Mouse (Mus musculus) heart, embryonic 14.5 days (tissue): ENCODE results near the gene Gapt. TPM values are rescaled to one million over a fixed set of nuclear protein-coding genes. Genes with fewer than 3 reads are reported as not detected.
"Not testable (repeated sequence)": the region's sequence is repeated elsewhere in the genome, so short reads cannot be mapped to it uniquely, and the experiment has no call there.

Source experiments
- ATAC-seq: fragments of 200-750 bp; cut with Nextera tagmentation; 2 replicates; pipeline ENCODE4 v1.8.0; 2017; ENCODE audit warnings: low read depth, moderate TSS enrichment; ENCODE audit not compliant: insufficient number of reproducible peaks, insufficient read depth, low FRiP score
- H3K27ac ChIP-seq, 2 experiments: fragments of 200-500 bp in 1 of 2; fragments of 300-500 bp in 1 of 2; sonication (generic) in 1 of 2; replicated peaks in 1 of 2; 2 replicates each; pipeline ENCODE4 v1.5.1; 2012 to 2014; ENCODE audit warnings: low read depth in 2 of 2, low read length in 2 of 2, control low read depth in 1 of 2, mild to moderate bottlenecking in 1 of 2, mixed read lengths in 1 of 2; ENCODE audit not compliant: control insufficient read depth in 1 of 2, insufficient read depth in 1 of 2
- H3K27me3 ChIP-seq: fragments of 300-500 bp; sonication (generic); 2 replicates; pipeline ENCODE4 v1.6.1; 2014; ENCODE audit warnings: mild to moderate bottlenecking, low read length, control low read depth; ENCODE audit not compliant: control insufficient read depth, insufficient read depth
- H3K36me3 ChIP-seq: fragments of 300-500 bp; sonication (generic); 2 replicates; pipeline ENCODE4 v1.6.1; 2014; ENCODE audit warnings: mild to moderate bottlenecking, control low read depth, low read length, mixed read lengths; ENCODE audit not compliant: control insufficient read depth, insufficient read depth
- H3K4me1 ChIP-seq, 2 experiments: fragments of 200-500 bp in 1 of 2; fragments of 300-500 bp in 1 of 2; sonication (generic) in 1 of 2; 2 replicates each; pipeline ENCODE4 v1.6.1; 2012 to 2014; ENCODE audit warnings: low read length in 2 of 2, control low read depth in 1 of 2, mixed read lengths in 1 of 2; ENCODE audit not compliant: control insufficient read depth in 2 of 2, insufficient read depth in 2 of 2
- H3K4me2 ChIP-seq: fragments of 300-500 bp; sonication (generic); 2 replicates; pipeline ENCODE4 v1.6.1; 2014; ENCODE audit warnings: mild to moderate bottlenecking, low read length
- H3K4me3 ChIP-seq, 2 experiments: fragments of 200-500 bp in 1 of 2; fragments of 300-500 bp in 1 of 2; sonication (generic) in 1 of 2; 2 replicates each; pipeline ENCODE4 v1.5.1; 2012 to 2014; ENCODE audit warnings: low read length in 2 of 2, mild to moderate bottlenecking in 2 of 2, control low read depth in 1 of 2, low read depth in 1 of 2, moderate library complexity in 1 of 2; ENCODE audit not compliant: control insufficient read depth in 1 of 2, insufficient read depth in 1 of 2
- H3K9ac ChIP-seq: fragments of 300-500 bp; sonication (generic); 2 replicates; pipeline ENCODE4 v1.6.1; 2014; ENCODE audit warnings: mild to moderate bottlenecking, low read length
- H3K9me3 ChIP-seq: fragments of 300-500 bp; sonication (generic); 2 replicates; pipeline ENCODE4 v1.6.1; 2016; ENCODE audit warnings: low read length, control low read depth; ENCODE audit not compliant: control insufficient read depth
- WGBS: fragments of 180-500 bp; shearing (Covaris S2); extraction: QIAGEN DNeasy Blood & Tissue Kit; methylation state at CpG from one replicate; pipeline ENCODE4 v1.1.7; 2014; 5-methylcytosine and 5-hydroxymethylcytosine counted together
- polyA plus RNA-seq: library from polyadenylated mRNA; unstranded; fragments of >200 nt; fragmentation: Nextera tagmentation; extraction: Ambion mirVana; gene quantifications from 2 replicates; pipeline ENCODE4 v1.2.1, GENCODE M21; 2014

Gene Gapt
- polyA plus RNA-seq, result 0.12 TPM in 1 of 2 replicates, not detected in the other

GRCm38 (mm10) chr13:110356941-110357340, at the start of gene Gapt:
TSS of gene Gapt (minus strand) at chr13:110357199.
- Histone ChIP-seq H3K4me3 (no peak within 1 kb of the TSS), H3K4me2 (no peak within 1 kb of the TSS), H3K9me3 (no peaks in the 10 kb centered on the region), H3K27me3 (no peaks in the 10 kb centered on the region), H3K9ac (no peak within 1 kb of the TSS), H3K4me1 (no peaks in the 10 kb centered on the region; a peak in 1 of 4 replicates), H3K36me3 (no peaks in the 10 kb centered on the region), H3K27ac (no peak within 1 kb of the TSS)
- ATAC-seq, result no peak
- WGBS, result 90% methylated on average over 2 of the region's 2 CpGs

- Histone ChIP-seq H3K9ac (no peak overlapping the region), H3K4me1 (peaks cover 0 to 2% of the 10 kb centered on the region in 2 experiments; a peak in 1 of 4 replicates), H3K27me3 (no peaks in the 10 kb centered on the region), H3K36me3 (peaks cover 5% of the 10 kb centered on the region), H3K4me2 (no peak overlapping the region), H3K27ac (no peak overlapping the region), H3K9me3 (no peaks in the 10 kb centered on the region), H3K4me3 (no peak overlapping the region)
- WGBS, result 83% methylated on average over 5 of the region's 5 CpGs
- ATAC-seq, result no peak
Measured at GRCm38 (mm10) chr13:110406152-110406551, 49.2 kb upstream of the Gapt start.

- not testable (repeated sequence) for H3K4me1 ChIP-seq, H3K9ac ChIP-seq, H3K4me3 ChIP-seq, H3K27ac ChIP-seq, H3K27me3 ChIP-seq, ATAC-seq, H3K9me3 ChIP-seq, H3K4me2 ChIP-seq
- H3K36me3 ChIP-seq, result peaks cover 20% of the 10 kb centered on the region
- WGBS, result 81% methylated on average over 5 of the region's 5 CpGs
Measured at GRCm38 (mm10) chr13:110404686-110405085, 47.7 kb upstream of the Gapt start.

- Histone ChIP-seq H3K27ac (no peak overlapping the region), H3K9ac (no peak overlapping the region), H3K4me1 (peaks cover 4 to 7% of the 10 kb centered on the region in 2 experiments; a peak in 3 of 4 replicates), H3K4me2 (no peak overlapping the region), H3K9me3 (no peaks in the 10 kb centered on the region), H3K36me3 (peaks cover 26% of the 10 kb centered on the region), H3K4me3 (no peak overlapping the region), H3K27me3 (no peaks in the 10 kb centered on the region)
- no peak for ATAC-seq
- WGBS, result 72% methylated on average over 8 of the region's 8 CpGs
Measured at GRCm38 (mm10) chr13:110404059-110404458, 47.1 kb upstream of the Gapt start.

- no peak for ATAC-seq
- Histone ChIP-seq H3K4me3 (no peak overlapping the region), H3K9me3 (no peaks in the 10 kb centered on the region), H3K4me1 (peaks cover 16 to 25% of the 10 kb centered on the region in 2 experiments), H3K36me3 (peaks cover 48% of the 10 kb centered on the region), H3K9ac (no peak overlapping the region), H3K27ac (no peak overlapping the region), H3K4me2 (no peak overlapping the region), H3K27me3 (no peaks in the 10 kb centered on the region)
- WGBS, result 77% methylated on average over 2 of the region's 2 CpGs
Measured at GRCm38 (mm10) chr13:110401877-110402276, 44.9 kb upstream of the Gapt start.

GRCm38 (mm10) chr13:110401443-110401842, 44.4 kb upstream of the Gapt start:
- Histone ChIP-seq H3K9ac (no peak overlapping the region), H3K4me1 (peaks cover 16 to 28% of the 10 kb centered on the region in 2 experiments), H3K4me2 (no peak overlapping the region), H3K4me3 (no peak overlapping the region), H3K36me3 (peaks cover 51% of the 10 kb centered on the region), H3K27me3 (no peaks in the 10 kb centered on the region), H3K9me3 (no peaks in the 10 kb centered on the region), H3K27ac (no peak overlapping the region)
- ATAC-seq, result no peak
- 82% methylated on average over 3 of the region's 3 CpGs for WGBS

- peak overlapping the region; percentile 37 to 86 for H3K4me3 ChIP-seq
- peak overlapping the region; percentile 97 for H3K9ac ChIP-seq
- WGBS, result 56% methylated on average over 24 of the region's 24 CpGs
- peaks cover 14 to 28% of the 10 kb centered on the region in 2 experiments for H3K4me1 ChIP-seq
- ATAC-seq, result no peak
- H3K36me3 ChIP-seq, result peaks cover 57% of the 10 kb centered on the region
- peak overlapping the region; percentile 36 to 75 for H3K27ac ChIP-seq
- peak overlapping the region; percentile 72 for H3K4me2 ChIP-seq
- no peaks in the 10 kb centered on the region for H3K27me3 ChIP-seq
- H3K9me3 ChIP-seq, result no peaks in the 10 kb centered on the region
Measured at GRCm38 (mm10) chr13:110398513-110399270, 41.7 kb upstream of the Gapt start.
